Comparison of ENCODE assay signal across 38 mouse cellular contexts in the genomic region with DNA sequence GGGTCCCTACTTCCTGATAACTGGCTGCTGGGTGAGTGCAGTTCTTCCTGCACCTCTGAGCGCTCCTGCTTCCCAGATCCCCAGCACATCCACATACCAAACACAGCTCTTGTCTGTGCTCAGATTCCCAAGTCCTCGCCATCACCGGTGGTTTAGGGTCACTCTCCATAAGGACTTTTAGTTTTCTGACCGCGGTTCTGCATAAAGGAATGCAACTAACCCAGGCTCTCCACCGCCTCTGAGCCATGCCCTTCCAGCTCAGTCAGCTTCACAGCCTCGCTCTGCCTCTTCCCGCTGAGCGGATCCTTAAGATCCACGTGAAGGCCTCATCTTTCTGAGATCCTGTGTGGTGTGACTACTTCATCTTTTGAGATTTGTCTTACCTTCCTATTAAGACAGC. TPM values are rescaled to one million over a fixed set of nuclear protein-coding genes. Genes with fewer than 3 reads are reported as not detected.
"Had no signal": no experiment of that assay in that cellular context is flagged by ENCODE, and none has a peak within 500 bp of the region (broad histone marks: within the 10 kb centered on the region; RNA-seq: fewer than 3 reads in every experiment).

No protein-coding gene starts in this region.

- H3K36me3 ChIP-seq: limb, embryonic 10.5 days; limb, embryonic 12.5 days; limb, embryonic 13.5 days; liver, embryonic 12.5 days; liver, embryonic 13.5 days; liver, embryonic 15.5 days; lung, embryonic 15.5 days; midbrain, embryonic 10.5 days; midbrain, embryonic 12.5 days; midbrain, embryonic 13.5 days; midbrain, embryonic 15.5 days; neural tube, embryonic 12.5 days had no signal

- H3K4me2 ChIP-seq: limb, embryonic 12.5 days; limb, embryonic 13.5 days; limb, embryonic 15.5 days; liver, embryonic 11.5 days; liver, embryonic 12.5 days; liver, embryonic 13.5 days; liver, embryonic 15.5 days; lung, embryonic 14.5 days; lung, embryonic 15.5 days; midbrain, embryonic 12.5 days; midbrain, embryonic 13.5 days; midbrain, embryonic 15.5 days; neural tube, embryonic 12.5 days had no signal

- ATAC-seq: liver, embryonic 12.5 days; liver, postnatal 0 days; lung, postnatal 0 days; midbrain, embryonic 13.5 days; midbrain, embryonic 15.5 days; midbrain, embryonic 16.5 days had no signal

- H3K9ac ChIP-seq: limb, embryonic 12.5 days; limb, embryonic 13.5 days; limb, embryonic 15.5 days; liver, embryonic 12.5 days; liver, embryonic 13.5 days; liver, embryonic 14.5 days; liver, embryonic 15.5 days; liver, postnatal 0 days; lung, embryonic 14.5 days; lung, embryonic 15.5 days; midbrain, embryonic 12.5 days; midbrain, embryonic 13.5 days; midbrain, embryonic 15.5 days; neural tube, embryonic 12.5 days had no signal

- H3K4me1 ChIP-seq: limb, embryonic 12.5 days; limb, embryonic 13.5 days; limb, embryonic 15.5 days; liver, embryonic 12.5 days; neural tube, embryonic 12.5 days had no signal

- DNase-seq: left cerebral cortex, postnatal 4 days; liver; liver, embryonic 13.5 days; liver, postnatal 0 days; lung, adult 18-20 months; lung, adult 2 months; lung, embryonic 14.5 days; lung, postnatal 10 days; lung, postnatal 14 days; lung, postnatal 36 days; lung, postnatal 4 days had no signal

- H3K9me3 ChIP-seq: limb, embryonic 10.5 days; limb, embryonic 12.5 days; limb, embryonic 13.5 days; limb, embryonic 15.5 days; liver, embryonic 12.5 days; liver, embryonic 13.5 days; liver, embryonic 15.5 days; lung, embryonic 15.5 days; megakaryocyte, embryonic 14.5 days; midbrain, embryonic 10.5 days; midbrain, embryonic 12.5 days; midbrain, embryonic 13.5 days; midbrain, embryonic 15.5 days; neural tube, embryonic 12.5 days had no signal

- H3K27me3 ChIP-seq: limb, embryonic 12.5 days; limb, embryonic 13.5 days; limb, embryonic 15.5 days; liver, embryonic 15.5 days; lung, embryonic 15.5 days; midbrain, embryonic 12.5 days; midbrain, embryonic 13.5 days; midbrain, embryonic 15.5 days; neural tube, embryonic 12.5 days had no signal

- H3K27ac ChIP-seq: left cerebral cortex, adult 2 months; limb, embryonic 10.5 days; limb, embryonic 12.5 days; limb, embryonic 13.5 days; limb, embryonic 15.5 days; liver, embryonic 12.5 days; liver, embryonic 13.5 days; liver, embryonic 14.5 days; liver, embryonic 15.5 days; lung, embryonic 15.5 days; macrophage; midbrain, embryonic 10.5 days; midbrain, embryonic 12.5 days; midbrain, embryonic 13.5 days; midbrain, embryonic 15.5 days; neural tube, embryonic 12.5 days had no signal

- H3K4me3 ChIP-seq: left cerebral cortex, adult 2 months; limb, embryonic 10.5 days; limb, embryonic 12.5 days; limb, embryonic 13.5 days; limb, embryonic 15.5 days; liver, embryonic 12.5 days; liver, embryonic 13.5 days; liver, embryonic 15.5 days; lung, embryonic 15.5 days; megakaryocyte, embryonic 14.5 days; midbrain, embryonic 10.5 days; midbrain, embryonic 12.5 days; midbrain, embryonic 13.5 days; midbrain, embryonic 15.5 days; myocyte; neural tube, embryonic 12.5 days had no signal

RNA-seq across cellular contexts. Expression of gene Gm10190, which starts 16.7 kb away (rescaled TPM):
- total RNA-seq: liver, adult 2 months; megakaryocyte progenitor cell, adult 5-6 weeks; megakaryocyte, adult 5-6 weeks; megakaryocyte-erythroid progenitor cell, adult 5-6 weeks; midbrain, postnatal 0 days; monocyte, adult 5-6 weeks had no signal
- polyA plus RNA-seq: liver, adult 2 months; liver, embryonic 11.5 days; liver, embryonic 13.5 days; liver, embryonic 14.5 days; liver, embryonic 15.5 days; liver, embryonic 16.5 days; lung, adult 2 months; macrophage; myocyte had no signal
